Mouse (Mus musculus) urinary bladder, adult 18-20 months (tissue): ENCODE data around the gene Gm21972.

Experiments used
- DNase-seq, 2 experiments: peaks; one replicate each; pipeline ENCODE4 v3.0.0; 2022; ENCODE audit warnings: low spot score in 2 of 2, mixed read lengths in 2 of 2

Gene Gm21972

GRCm38 (mm10) chr1:86161061-86161460 lies 27.6 kb downstream of the Gm21972 start:
- DNase-seq = no peak

GRCm38 (mm10) chr1:86174602-86175001 lies 41.2 kb downstream of the Gm21972 start:
- DNase-seq = no peak

- DNase-seq = no peak
These were observed 42.6 kb downstream of the Gm21972 start for GRCm38 (mm10) chr1:86176066-86176465.

GRCm38 (mm10) chr1:86178462-86179253 lies 45.2 kb downstream of the Gm21972 start:
- peak; percentile 61 to 66 for DNase-seq

- DNase-seq = no peak
These were observed 48.7 kb downstream of the Gm21972 start for GRCm38 (mm10) chr1:86182004-86182709.

GRCm38 (mm10) chr1:86183577-86184263 lies 50.3 kb downstream of the Gm21972 start:
- DNase-seq = no peak

GRCm38 (mm10) chr1:86186762-86187161 lies 53.3 kb downstream of the Gm21972 start:
- no peak for DNase-seq

- no peak for DNase-seq
These were observed 54.4 kb downstream of the Gm21972 start for GRCm38 (mm10) chr1:86187856-86188255.

GRCm38 (mm10) chr1:86188271-86188670 lies 54.8 kb downstream of the Gm21972 start:
- DNase-seq = no peak

- DNase-seq = no peak
These were observed 55.7 kb downstream of the Gm21972 start for GRCm38 (mm10) chr1:86189034-86189702.

- DNase-seq = no peak
These were observed 57.4 kb downstream of the Gm21972 start for GRCm38 (mm10) chr1:86190843-86191242.

GRCm38 (mm10) chr1:86194044-86194443 lies 60.6 kb downstream of the Gm21972 start:
- DNase-seq = no peak

GRCm38 (mm10) chr1:86198276-86198675 lies 64.8 kb downstream of the Gm21972 start:
- no peak for DNase-seq

GRCm38 (mm10) chr1:86199026-86199425 lies 65.6 kb downstream of the Gm21972 start:
- no peak for DNase-seq

GRCm38 (mm10) chr1:86201312-86201711 lies 67.9 kb downstream of the Gm21972 start:
- no peak for DNase-seq

GRCm38 (mm10) chr1:86202617-86203219 lies 69.3 kb downstream of the Gm21972 start:
- DNase-seq = no peak

- no peak for DNase-seq
These were observed 77.2 kb downstream of the Gm21972 start for GRCm38 (mm10) chr1:86210676-86211075.

GRCm38 (mm10) chr1:86211498-86211897 lies 78.1 kb downstream of the Gm21972 start:
- no peak for DNase-seq
